Mouse (Mus musculus) hindbrain, embryonic 11.5 days (tissue): ENCODE results near the gene Ovca2. TPM values are rescaled to one million over a fixed set of nuclear protein-coding genes. Genes with fewer than 3 reads are reported as not detected.

Experiments
- ATAC-seq: fragments of 200-750 bp; cut with Nextera tagmentation; 2 replicates; pipeline ENCODE4 v1.8.0; 2017; ENCODE audit warnings: mild to moderate bottlenecking, moderate TSS enrichment, moderate library complexity; ENCODE audit not compliant: low FRiP score
- DNase-seq: peaks from one replicate; pipeline ENCODE4 v3.0.0-alpha.2; 2015; ENCODE audit warnings: low spot score
- H3K27ac ChIP-seq: fragments of 300-500 bp; sonication (generic); 2 replicates; pipeline ENCODE4 v1.5.1; 2014; ENCODE audit warnings: mild to moderate bottlenecking, low read depth, low read length
- H3K27me3 ChIP-seq: fragments of 300-500 bp; sonication (generic); 2 replicates; pipeline ENCODE4 v1.6.1; 2014; ENCODE audit warnings: mild to moderate bottlenecking, low read length, moderate library complexity, mixed read lengths; ENCODE audit not compliant: control insufficient read depth, insufficient read depth
- H3K36me3 ChIP-seq: fragments of 300-500 bp; sonication (generic); 2 replicates; pipeline ENCODE4 v1.6.1; 2014; ENCODE audit warnings: mild to moderate bottlenecking, low read length, moderate library complexity, mixed read lengths; ENCODE audit not compliant: control insufficient read depth, insufficient read depth
- H3K4me1 ChIP-seq: fragments of 300-500 bp; sonication (generic); replicated peaks from 2 replicates; pipeline ENCODE4 v1.6.1; 2014; ENCODE audit warnings: low read length, mixed read lengths; ENCODE audit not compliant: control insufficient read depth, insufficient read depth
- H3K4me2 ChIP-seq: fragments of 300-500 bp; sonication (generic); replicated peaks from 2 replicates; pipeline ENCODE4 v1.6.1; 2014; ENCODE audit warnings: mild to moderate bottlenecking, low read depth, low read length
- H3K4me3 ChIP-seq: fragments of 300-500 bp; sonication (generic); 2 replicates; pipeline ENCODE4 v1.5.1; 2014; ENCODE audit warnings: low read depth, low read length
- H3K9ac ChIP-seq: fragments of 300-500 bp; sonication (generic); 2 replicates; pipeline ENCODE4 v1.6.1; 2014; ENCODE audit warnings: low read depth, low read length
- H3K9me3 ChIP-seq: fragments of 300-500 bp; sonication (generic); 2 replicates; pipeline ENCODE4 v1.6.1; 2016; ENCODE audit warnings: low read length; ENCODE audit not compliant: control insufficient read depth
- WGBS: fragments of 180-500 bp; shearing (Covaris S2); extraction: QIAGEN DNeasy Blood & Tissue Kit; methylation state at CpG from one replicate; pipeline ENCODE4 v1.1.7; 2014; 5-methylcytosine and 5-hydroxymethylcytosine counted together
- polyA plus RNA-seq: library from polyadenylated mRNA; unstranded; fragments of >200 nt; fragmentation: Nextera tagmentation; extraction: Ambion mirVana; gene quantifications from 2 replicates; pipeline ENCODE4 v1.2.1, GENCODE M21; 2014

Gene Ovca2
- polyA plus RNA-seq, 1 experiment from 2014 or later: 31.0 TPM

DNA sequence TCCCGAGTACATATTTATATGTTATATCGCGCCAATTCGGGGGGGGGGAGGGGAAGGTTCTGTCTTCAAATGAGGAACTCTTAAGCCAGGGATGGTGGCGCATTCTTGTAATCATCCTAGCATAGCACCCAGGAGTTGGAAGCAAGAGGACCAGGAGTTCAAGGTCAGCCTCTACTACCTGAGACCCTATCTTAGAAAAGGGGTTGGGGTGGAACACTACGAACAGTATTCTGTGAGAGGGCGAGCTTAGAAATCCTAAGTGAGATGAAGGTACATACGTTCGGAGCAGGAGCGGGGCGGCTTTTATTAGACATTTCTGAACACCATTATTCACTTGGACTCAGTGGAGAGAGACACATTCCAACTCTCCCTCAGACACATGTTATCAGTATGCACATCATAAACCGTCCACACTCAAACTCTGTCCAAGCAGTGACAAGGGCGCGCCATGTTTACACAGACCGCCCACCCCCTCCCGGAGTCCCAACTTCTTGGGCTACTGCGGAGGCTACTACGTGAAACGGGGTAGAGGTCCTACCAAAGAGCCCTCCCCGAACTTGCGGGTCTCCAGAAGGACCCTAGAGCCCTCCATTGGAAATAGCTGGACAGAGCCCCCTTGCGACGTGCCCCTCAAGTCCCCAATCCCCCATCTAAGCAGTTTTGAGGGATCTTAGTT, 9.1 kb downstream of the Ovca2 start, which contains the start of gene Hic1:
Gene Hic1, minus strand, starts transcription at position 115 of the 676 bp plus-strand sequence.
- Histone ChIP-seq H3K36me3 (no peaks in the 10 kb centered on the region), H3K27me3 (peaks cover 87% of the 10 kb centered on the region), H3K4me2 (peak within 1 kb of the TSS; percentile 85), H3K27ac (no peak within 1 kb of the TSS), H3K9me3 (no peaks in the 10 kb centered on the region), H3K4me3 (peak within 1 kb of the TSS; percentile 49), H3K4me1 (peaks cover 35% of the 10 kb centered on the region), H3K9ac (peak within 1 kb of the TSS; percentile 47; the same call in 1 of the 2 replicates)
- 7% methylated on average over 23 of the region's 23 CpGs for WGBS
- no peak for ATAC-seq
- peak; percentile 30 for DNase-seq

DNA sequence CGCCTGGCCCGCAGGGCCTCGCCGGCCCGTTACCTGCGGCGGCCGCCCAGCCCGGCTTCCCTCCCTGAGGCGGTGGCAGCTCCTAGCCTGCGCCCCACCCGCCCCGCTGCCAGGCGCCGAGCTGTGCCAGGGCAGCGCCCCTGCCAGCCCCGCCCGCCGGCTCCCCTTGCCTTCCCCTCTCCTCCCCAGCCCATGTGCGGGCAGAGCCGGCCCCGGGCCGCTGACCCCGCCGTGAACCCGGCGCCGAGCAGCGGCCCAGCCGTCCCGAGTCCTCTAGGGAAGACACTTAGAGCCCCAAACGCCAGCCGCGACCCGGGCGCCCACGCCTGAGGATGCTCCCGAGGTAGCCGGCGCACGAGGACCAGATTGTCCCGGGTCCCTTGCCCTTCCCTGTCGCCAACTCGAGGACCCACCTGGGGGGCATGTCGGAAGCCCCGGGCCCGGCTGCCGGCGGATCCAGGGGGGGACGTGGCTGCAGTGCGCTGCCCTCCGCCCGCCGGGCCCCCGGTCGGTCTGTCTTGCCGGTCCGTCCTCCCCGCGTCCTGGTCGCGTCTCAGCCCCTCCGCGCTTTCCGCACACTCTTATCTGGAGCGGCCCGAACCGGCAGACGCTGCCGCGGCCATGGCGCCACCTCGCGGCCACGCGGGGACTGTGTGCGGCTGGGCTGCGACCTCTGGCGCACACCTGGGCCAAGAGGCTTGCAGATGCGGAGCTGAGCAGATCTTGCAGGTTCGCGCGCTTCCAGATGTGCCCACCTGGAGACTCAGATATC, 9.9 kb downstream of the Ovca2 start:
- under 1% methylated on average over 66 of the region's 83 CpGs for WGBS
- Histone ChIP-seq H3K27me3 (peaks cover 95% of the 10 kb centered on the region), H3K36me3 (no peaks in the 10 kb centered on the region), H3K4me3 (peak overlapping the region; percentile 49), H3K27ac (no peak overlapping the region), H3K9ac (peak overlapping the region; percentile 47; the same call in 1 of the 2 replicates), H3K4me1 (peaks cover 31% of the 10 kb centered on the region), H3K4me2 (peak overlapping the region; percentile 85), H3K9me3 (no peaks in the 10 kb centered on the region)
- ATAC-seq: no peak
- DNase-seq: peak; percentile 86

DNA sequence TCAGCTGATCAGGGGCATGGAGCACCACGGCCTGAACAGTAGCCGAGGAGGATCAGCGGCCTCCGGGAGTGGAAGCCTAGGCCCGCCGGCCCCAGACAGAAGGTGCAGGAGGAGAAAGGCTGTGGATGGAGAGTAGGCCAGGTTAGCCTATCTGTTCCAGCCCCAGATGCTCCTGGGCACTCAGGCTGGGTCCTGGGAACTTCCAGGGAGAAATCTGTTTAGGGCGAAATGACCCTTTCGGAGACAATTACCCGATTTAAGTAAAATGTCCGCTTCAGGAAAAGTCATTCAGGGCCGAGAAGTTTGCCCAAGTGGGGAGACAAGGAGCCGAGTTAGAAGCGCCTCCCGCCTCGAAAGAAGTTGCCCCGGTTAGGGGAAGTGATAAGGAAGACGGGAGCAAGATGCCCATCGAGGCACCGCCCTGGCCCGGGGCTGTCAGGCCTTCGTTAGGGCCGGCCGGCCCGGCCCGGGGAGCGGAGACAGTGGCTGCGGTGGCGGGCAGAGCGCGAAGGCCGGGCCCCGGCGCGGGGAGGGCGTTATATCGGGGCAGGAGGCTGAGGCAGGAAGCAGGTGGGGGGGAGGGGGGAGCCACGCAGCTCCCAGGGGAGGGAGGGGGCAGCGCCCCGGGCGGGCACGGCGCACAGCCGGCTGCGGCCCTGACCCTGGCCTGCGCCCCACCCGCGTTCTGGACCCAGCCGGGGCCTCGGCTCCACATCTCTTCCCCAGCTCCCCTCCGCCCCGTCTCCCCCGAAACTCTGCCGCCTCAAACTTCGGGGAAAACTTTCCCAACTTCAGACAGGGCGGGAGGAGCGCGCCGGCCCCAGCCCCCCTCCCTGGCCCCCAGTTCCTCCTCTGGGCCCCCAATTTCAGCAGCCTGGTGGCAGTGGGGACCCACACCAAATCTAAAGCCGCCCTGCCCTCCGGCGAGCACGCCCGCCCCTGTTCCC, 10.7 kb downstream of the Ovca2 start:
- Histone ChIP-seq H3K27ac (no peak overlapping the region), H3K9me3 (no peaks in the 10 kb centered on the region), H3K9ac (peak overlapping the region; percentile 47), H3K36me3 (no peaks in the 10 kb centered on the region), H3K27me3 (peaks cover 99% of the 10 kb centered on the region), H3K4me2 (peak overlapping the region; percentile 85), H3K4me1 (peaks cover 28% of the 10 kb centered on the region), H3K4me3 (peak overlapping the region; percentile 49)
- no peak for ATAC-seq
- WGBS: 3% methylated on average over 49 of the region's 63 CpGs
- peak; percentile 55 for DNase-seq

DNA sequence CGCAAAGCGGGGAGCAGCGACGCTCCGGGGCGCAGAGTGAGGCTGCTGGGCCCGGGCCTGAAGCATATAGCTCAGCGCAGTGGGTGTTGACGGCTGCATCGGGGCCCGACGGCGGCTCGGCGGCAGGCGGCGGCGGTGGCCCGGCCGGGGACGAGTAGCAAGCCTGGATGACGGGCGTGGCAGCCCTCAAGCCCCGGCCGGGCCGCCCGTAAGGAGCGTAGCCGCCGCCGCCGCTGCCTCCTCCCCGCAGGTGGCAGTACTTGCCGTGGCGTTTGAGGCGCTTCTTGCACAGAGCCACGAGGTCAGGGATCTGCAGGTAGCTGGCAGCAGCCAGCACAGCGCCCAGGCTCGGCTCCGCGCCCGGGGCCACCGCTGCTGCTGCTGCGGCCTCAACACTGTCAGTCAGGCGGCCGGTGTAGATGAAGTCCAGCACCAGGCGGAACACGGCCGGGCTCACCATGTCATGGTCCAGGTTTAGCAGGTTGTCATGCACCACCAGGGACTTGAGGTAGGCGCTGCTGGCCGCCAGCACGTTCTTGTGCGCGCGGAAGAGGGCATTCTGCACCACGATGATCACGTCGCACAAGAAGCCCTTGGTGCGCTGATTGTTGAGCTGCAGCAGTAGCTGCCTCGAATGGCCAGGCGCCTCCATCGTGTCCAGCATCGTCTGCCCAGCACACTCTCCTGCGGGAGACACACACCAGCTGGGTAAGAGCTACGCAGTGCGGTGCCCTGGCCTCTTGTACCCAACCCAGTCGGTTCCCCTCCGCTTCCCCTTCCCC, 11.6 kb downstream of the Ovca2 start:
- peak overlapping the region; percentile 34; the same call in 1 of the 2 replicates for H3K9ac ChIP-seq
- H3K4me3 ChIP-seq: peak overlapping the region; percentile 22
- DNase-seq (peak; percentile 59), ATAC-seq (no peak)
- H3K4me1 ChIP-seq: peaks cover 23% of the 10 kb centered on the region
- peak overlapping the region; percentile 31 for H3K4me2 ChIP-seq
- no peak overlapping the region for H3K27ac ChIP-seq
- H3K9me3 ChIP-seq: no peaks in the 10 kb centered on the region
- H3K36me3 ChIP-seq: no peaks in the 10 kb centered on the region
- 1% methylated on average over 68 of the region's 68 CpGs for WGBS
- H3K27me3 ChIP-seq: peaks cover 91% of the 10 kb centered on the region

DNA sequence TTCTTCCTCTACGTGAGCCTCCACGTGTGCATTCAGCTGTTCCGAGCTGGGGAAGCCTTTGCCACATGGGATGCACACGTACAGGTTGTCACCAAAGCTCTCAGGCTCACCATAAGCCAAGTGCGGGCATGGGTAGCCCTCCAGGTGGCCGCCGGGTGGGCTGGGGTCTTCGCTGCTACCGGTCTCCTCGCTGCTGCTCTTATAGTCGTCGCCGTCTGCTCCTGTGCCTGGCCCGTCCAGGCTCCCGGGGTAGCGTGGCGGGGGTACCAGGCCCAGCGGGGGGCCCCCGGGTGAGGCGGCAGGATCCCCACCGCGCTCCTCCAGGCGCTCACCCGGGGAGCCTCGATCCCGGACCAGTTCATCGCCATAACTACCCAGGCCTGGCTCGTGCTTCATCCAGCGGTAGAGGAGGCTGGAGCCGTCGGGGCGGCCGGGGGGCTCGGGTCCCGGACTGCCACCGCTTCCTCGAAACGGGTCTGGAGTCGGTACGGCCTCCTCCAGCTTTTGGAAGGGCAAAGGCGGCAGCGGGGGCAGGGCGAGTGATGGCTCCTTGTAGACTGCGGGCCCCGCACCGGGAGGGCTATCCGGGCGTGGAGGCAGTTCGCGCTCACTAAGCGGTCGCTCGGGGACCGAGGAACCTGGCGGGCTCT, 12.3 kb downstream of the Ovca2 start:
- Histone ChIP-seq H3K27me3 (peaks cover 84% of the 10 kb centered on the region), H3K4me3 (peak overlapping the region; percentile 22), H3K9ac (peak overlapping the region; percentile 34; the same call in 1 of the 2 replicates), H3K27ac (no peak overlapping the region), H3K4me2 (peak overlapping the region; percentile 31), H3K36me3 (peaks cover 2% of the 10 kb centered on the region; the same call in 1 of the 2 replicates), H3K9me3 (no peaks in the 10 kb centered on the region), H3K4me1 (peaks cover 21% of the 10 kb centered on the region)
- 3% methylated on average over 53 of the region's 55 CpGs for WGBS
- peak; percentile 56 for DNase-seq
- ATAC-seq: no peak

DNA sequence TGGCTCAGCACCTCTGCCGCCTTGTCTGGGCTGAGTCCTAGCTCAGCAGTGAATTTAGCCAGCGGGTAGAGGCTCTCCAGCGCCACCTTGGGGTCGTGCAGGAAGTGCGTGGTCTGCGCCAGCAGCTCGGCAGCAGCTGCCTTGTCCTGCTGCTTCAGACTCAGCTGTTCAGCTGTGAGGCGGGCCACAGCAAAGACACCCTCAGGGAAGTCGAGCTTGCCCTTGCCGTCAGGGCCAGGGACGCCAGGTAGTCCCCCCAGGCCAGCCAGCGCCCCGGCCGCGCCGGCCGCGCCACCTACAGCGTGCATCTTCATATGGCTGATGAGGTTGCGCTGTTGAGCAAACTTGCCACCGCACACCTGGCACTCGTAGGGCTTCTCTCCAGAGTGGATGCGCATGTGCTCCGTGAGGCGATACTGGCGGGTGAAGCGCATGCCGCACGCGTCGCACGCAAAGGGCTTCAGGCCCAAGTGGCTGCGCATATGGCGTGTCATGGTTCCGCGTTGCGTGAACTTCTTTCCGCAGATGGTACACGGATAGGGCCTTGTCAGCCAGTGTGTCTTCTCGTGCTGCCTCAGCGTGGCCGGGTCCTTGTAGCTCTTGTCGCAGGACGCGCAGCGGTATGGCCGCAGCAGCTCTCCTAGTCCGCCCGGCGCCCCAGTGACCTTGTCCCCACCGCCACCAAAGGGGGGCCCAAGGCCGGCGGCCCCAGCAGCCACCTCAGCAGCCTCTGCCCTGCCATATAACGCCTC, 13.0 kb downstream of the Ovca2 start:
- Histone ChIP-seq H3K9ac (no peak overlapping the region), H3K36me3 (peaks cover 2% of the 10 kb centered on the region; the same call in 1 of the 2 replicates), H3K9me3 (no peaks in the 10 kb centered on the region), H3K4me2 (peak overlapping the region; percentile 7; the same call in 1 of the 2 replicates), H3K27ac (no peak overlapping the region), H3K4me1 (peaks cover 20% of the 10 kb centered on the region), H3K4me3 (peak overlapping the region; percentile 22), H3K27me3 (peaks cover 77% of the 10 kb centered on the region)
- DNase-seq (peak; percentile 65), ATAC-seq (no peak)
- WGBS: 4% methylated on average over 51 of the region's 54 CpGs

DNA sequence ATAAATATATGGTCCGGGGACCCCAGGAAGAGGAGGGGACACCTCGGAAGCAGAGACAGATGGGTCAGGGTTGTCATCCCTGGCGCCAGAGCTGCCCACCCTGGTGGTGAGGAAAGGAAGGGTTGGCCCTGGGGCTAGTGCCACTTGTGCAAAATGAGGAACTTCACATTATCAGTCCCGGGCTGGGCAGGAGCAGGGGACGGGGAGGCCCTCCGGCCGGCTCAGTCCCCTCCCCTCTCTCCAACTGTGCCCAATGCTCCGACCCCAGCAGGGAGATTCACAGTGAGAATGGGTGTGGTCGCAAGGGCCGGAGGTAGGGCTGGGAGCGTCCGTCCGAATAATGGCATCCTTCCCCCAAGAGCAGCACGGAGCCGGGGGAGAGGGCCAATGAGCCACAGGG, 13.9 kb downstream of the Ovca2 start:
- Histone ChIP-seq H3K9ac (0 out of 2 replicates have a peak overlapping the region, but pooled peaks have one; percentile 31), H3K36me3 (peaks cover 2% of the 10 kb centered on the region; the same call in 1 of the 2 replicates), H3K4me2 (no peak overlapping the region), H3K27ac (no peak overlapping the region), H3K27me3 (peaks cover 68% of the 10 kb centered on the region), H3K4me3 (no peak overlapping the region), H3K4me1 (peaks cover 15% of the 10 kb centered on the region), H3K9me3 (no peaks in the 10 kb centered on the region)
- no peak for DNase-seq
- ATAC-seq: no peak
- WGBS: 19% methylated on average over 15 of the region's 15 CpGs
